Mouse (Mus musculus) kidney, postnatal 36 days (tissue): ENCODE data around the gene Adam11.

ENCODE experiments used
- DNase-seq, 2 experiments: peaks; one replicate each; pipeline ENCODE4 v3.0.0; 2021 to 2022; ENCODE audit warnings: mixed read lengths in 2 of 2

Gene Adam11

DNA sequence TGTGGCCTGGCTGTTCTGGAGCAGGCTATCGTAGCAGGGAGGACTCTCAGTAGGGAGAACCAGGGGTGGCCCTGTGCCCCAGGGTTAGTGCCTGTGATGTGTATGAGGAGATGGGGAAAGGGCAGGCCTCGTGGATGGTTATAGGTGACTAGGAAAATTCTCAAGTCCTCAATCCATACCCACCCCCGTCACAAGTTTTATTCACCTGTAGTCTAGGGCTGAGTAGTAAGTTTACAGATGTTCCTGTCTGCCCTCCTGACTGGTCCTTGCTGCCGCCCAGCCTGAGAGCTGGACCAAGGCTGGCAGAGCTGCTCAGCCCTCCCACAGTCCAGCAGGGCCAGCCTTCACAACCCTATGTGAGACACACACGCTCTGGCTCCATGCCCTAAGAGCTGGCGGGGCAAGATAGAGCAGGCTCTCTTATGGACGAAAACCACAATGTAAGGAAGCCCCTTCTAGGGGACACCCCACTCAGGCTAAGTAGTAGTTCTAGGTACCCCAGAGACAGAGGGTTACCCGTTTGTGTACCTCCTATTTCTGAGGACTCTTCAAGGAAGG is 17.9 kb downstream of the Adam11 start:
- no peak for DNase-seq

DNA sequence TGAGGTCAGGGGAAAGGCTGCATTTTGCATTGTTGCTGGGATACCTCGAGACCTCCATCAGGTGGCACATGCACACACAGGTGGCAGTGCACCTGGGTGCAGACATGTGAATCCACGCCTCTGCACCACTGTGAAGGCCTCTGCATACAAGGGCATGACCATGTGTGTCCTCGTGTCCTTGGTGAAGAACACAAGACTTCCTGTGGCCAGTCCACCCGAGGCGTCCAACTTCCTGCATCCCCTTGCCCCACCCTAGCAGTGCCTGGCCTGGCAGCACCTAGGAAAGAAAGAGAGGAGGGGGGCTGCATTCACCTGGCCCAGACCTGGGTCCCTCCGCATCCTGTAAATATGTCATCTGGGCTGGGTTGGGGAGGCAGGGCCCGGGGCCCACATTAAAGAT is 18.6 kb downstream of the Adam11 start:
- peak; percentile 17 to 40 for DNase-seq

DNA sequence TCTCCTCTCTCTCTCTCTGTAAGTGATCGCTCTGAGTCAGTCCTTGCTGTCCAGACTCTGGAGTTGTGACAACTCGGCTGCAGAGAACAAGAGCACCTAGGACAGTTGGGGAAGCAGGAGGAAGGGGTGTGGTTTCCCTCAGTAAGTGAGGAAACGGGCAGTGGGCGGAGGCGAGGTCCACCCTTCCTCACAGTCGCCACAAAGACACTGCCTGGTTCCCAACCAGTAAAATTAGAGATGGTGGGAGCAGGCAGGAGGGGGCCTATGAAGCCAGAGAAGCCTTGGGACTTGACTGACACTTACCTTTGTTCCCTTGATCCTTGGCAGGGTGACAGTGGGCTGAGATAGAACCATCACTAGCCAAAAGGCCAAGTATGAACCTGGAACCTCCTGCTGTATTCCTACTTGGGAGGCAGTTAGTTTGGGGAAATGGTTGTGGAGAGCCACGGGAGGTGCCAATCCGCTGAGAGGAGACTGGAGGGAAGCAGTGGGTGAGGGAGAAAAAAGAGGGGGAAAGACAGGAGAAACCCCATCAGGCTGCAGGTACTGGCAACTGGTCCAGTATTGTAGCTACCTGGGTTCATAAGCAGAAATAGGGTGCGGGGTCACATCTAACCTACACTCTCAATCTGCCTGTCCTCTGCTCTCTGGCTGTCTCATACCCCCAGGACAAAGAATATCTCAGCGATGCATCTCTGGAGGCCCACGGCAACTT is 19.2 kb downstream of the Adam11 start:
- DNase-seq, result peak; percentile 71 to 86

- DNase-seq, result peak in 1 of 2 experiments; percentile 13
Measured at GRCm38 (mm10) chr11:102780986-102781351, 19.7 kb downstream of the Adam11 start.

DNA sequence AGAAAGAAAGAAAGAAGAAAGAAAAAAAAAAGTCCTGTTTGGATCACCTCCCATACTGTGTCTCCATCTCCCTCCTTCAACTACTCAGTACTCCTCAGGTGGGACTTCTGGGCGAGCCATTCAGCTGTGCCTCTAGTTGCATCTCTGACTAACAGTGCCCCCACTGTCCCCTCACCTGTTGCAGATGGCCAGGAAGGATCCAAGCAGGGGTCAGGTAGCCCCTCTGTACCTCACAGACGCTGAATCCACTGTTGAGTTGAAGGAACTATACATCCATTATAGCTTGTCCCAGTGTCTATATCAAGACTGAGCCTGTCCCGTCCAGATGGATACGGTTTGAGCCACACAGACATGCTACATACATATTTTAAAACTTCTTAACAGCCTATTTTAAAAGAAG is 20.3 kb downstream of the Adam11 start:
- DNase-seq, result no peak

DNA sequence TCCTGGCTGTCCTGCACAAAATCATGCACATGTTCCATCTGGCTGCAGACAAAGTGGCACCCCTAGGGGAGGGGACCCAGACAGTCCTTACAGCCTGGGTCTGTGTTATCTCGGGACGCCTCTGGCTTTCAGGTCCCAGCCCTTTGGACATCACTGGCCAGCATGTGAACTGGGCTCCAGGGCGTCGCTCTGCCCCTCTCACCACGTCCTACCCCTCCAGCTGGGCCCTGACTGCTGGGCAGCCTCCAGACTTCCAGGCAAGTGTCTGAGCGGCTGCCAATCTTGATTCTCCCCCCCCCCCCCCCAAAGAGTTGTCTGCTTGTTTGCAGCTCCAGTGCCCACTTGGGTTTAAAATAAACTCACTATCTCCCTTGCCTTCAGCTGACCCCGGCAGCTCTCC is 22.2 kb downstream of the Adam11 start:
- DNase-seq, result no peak

- no peak for DNase-seq
Measured at GRCm38 (mm10) chr11:102787688-102788177, 26.5 kb downstream of the Adam11 start.

DNA sequence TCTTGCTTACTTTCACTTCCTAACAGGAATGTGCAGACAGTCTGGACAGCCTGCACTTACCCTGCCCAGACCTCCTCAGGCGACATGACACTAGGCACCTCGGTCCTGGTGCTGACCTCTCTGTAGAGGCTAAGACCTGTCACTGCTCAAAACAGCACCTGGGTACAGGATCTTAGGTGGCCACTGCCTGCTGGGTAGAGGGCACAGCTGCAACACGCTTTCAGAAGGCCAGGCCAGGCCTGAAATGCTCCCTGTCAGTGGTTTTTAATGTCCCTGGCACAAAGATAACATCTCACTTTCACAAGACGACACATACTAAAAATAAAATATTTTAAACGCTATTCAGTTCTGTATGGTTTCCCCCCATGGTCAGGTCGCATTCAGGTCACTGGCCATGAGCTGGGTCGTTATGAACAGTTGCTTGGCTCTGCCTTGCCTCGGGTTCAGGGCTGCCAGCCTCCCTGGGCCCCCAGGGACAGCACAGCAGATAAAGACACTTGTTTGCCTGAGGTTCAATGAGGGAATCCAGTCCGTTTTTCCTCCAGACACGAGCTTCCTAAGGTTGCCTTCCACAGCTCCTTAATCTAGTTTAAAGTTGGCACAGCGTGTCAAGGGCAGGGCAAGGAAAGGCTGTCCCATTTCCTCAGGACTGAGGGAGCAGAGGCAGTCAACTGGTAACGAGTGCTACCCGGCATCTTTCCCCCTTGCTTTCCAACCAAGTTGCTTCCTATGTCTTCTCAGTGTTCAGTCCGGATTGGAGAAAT is 30.6 kb downstream of the Adam11 start:
- peak; percentile 14 to 22 for DNase-seq

DNA sequence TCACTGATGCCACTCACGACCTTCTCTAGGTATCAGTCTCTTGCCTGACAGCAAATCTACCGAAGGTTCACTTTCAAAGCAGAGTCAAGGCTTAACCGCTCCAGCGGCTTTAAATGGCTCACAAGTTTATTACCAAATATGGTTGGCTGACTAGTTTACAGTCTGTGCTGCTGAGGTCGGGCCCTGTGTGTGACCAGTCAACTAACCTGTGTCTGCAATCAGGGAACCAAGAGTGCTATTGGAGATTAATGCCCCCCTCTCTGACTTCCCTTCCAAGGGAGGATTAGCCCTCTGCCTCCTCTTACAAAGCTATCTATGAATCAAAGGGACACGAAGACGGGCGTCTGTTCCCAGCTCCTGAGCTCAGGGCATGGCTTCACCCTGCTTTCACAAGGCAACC is 32.9 kb downstream of the Adam11 start:
- no peak for DNase-seq

GRCm38 (mm10) chr11:102803453-102803852 is 42.2 kb downstream of the Adam11 start:
- DNase-seq, result no peak

DNA sequence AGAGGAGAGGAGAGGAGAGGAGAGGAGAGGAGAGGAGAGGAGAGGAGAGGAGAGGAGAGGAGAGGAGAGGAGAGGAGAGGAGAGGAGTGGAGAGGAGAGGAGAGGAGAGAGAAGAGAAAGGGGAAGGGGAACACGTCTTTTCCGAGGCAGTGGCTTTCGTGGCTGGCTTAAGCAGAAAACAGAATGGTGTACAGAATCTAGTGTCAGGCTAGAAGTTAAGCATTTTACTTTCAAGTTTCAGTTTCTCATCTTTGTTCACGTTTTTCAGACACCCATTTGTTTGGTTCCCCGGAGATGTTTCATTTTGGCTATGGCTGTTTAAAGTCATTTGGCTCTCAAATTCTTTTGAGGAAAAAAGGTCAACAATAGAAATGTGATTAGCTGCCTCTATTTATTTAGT is 47.0 kb downstream of the Adam11 start:
- DNase-seq, result no peak

DNA sequence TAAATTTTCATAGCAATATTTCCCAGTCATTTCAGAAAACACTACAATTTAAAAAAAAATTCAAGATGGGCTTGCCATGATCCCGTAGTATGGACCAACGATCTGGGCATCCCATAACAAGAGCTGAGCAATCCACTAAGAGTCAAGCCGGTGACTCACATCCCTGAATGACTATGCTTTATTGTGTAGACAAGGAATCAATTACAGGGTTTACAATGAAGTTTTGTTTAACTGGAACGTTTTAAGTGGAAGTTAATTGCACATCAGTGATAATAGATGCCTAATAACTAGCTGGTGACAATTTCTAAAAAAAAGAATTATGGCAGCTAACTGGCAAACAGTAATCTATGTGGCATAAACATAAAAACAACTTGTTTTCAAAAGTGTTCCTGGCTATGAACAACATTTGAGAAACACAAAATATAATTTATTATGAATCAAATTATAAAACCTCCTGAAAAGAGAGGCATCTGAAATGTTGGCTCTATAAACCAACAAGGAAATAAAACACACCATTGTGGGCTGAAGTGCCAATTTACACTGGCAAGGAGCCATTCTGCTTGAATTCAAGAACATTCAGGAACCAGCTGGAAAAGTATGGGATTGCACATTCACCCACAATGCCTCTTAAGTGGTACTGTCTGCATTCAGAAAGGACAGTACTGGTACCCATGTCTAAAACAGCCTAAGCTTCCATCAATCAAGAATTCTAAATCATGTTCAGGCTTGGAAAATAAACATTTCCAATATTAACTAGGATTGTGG is 49.7 kb downstream of the Adam11 start:
- no peak for DNase-seq

DNA sequence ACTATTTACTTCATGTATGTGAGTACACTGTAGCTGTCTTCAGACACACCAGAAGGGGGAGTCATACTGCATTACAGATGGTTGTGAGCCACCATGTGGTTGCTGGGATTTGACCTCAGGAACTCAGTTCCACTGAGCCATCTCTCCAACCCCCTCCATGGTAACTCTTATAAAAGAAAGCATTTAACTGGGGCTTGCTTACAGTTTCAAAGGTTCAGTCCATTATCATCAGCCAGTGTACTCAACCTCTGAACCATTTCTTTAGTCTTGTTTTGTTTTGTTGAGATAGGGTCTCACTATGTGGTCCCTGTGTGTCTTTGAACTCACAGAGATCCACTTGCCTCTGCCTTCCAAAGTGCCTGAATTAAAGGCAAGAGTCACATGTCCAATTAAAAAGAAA is 53.6 kb downstream of the Adam11 start:
- no peak for DNase-seq

- peak in 1 of 2 experiments; percentile 49 for DNase-seq
Measured at GRCm38 (mm10) chr11:102818121-102819020, 57.1 kb downstream of the Adam11 start.

DNA sequence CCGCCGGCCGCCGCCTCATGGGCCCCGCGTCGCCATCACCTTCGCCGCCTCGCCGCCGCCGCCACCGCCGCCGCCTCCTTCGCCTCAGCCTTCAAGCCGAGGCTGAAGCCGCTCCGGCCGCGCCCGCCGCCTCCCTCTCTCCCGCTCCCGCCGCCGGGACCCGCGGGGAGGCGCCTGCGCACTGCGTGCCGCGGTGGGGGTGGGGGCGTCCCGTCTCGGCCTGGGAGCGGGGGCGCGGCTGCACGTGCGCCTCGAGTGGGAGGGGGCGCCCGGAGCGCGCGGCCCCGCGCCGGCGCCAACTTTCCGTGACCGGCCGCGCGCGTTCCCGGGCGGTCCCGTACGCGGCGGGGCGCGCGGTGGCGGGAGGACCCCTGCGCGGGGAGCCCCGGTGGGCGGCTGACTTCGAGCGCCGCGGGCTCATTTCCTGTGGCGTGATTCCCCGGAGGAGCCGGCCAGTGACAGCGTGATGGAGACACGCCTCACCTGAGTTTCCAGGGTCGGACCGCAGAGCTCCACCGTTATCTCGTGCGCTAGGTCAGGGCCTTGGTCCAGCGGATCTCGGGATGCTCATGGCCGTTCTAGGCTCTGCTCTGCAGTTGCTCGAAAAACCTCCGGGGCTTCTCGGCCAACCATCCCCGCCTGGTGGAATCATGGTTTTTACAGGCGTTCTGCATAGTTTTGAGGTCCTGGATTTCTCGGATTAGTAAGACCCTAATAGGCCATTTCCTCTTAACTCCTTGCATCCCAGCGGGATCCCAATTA is 58.0 kb downstream of the Adam11 start, which contains the start of gene Gjc1:
Gene Gjc1, minus strand, starts transcription at position 680 of the 762 bp plus-strand sequence.
- DNase-seq, result peak; percentile 46 to 78

DNA sequence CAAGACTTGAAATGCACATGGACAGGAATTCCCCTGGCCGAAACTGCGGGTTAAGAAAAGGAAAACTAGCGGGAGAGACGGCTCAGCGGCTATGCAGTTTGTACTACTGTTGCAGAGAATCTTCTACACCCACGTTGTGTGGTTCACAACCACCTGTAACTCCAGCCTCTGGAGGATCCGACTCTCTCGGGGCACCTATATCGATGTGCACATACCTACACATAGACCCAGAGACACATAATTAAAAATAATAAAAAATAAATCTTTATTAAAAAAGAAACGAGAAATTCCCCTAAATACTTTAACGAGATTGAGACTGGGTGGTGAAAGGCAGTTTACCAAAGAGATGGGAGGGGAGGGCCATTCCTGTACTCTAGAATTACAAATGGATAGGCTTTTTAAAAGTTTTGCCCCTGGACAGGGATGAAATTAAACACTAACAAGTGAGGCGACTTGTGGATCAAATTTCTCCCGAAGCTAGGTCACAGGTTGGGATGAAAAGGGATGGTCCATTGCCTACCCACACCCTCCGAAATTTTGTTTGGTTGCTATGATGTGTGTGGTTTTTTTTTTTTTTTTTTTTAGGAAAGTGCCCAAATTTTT is 58.6 kb downstream of the Adam11 start:
- DNase-seq, result no peak

- DNase-seq, result no peak
Measured at GRCm38 (mm10) chr11:102820432-102820831, 59.2 kb downstream of the Adam11 start.

- DNase-seq, result peak in 1 of 2 experiments; percentile 22
Measured at GRCm38 (mm10) chr11:102821231-102821630, 60.0 kb downstream of the Adam11 start.

DNA sequence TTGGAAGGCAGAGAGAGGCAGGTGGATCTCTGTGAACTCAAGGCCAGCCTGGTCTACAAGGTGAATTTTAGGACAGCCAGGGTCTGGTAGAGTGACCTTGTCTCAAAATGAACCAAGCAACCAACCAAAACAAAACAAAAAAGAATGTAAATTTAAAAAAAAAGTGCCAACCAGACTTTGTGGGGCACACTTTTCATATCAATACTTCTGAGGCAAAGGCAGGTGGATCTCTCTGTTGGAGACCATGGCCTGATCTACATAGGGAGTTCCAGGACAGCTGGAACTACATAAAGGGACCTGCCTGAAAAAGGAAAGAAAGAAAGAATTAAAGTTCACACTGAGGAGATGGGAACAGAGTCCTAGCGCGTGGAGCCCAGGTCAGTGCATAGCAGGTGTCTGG is 65.2 kb downstream of the Adam11 start:
- no peak for DNase-seq

DNA sequence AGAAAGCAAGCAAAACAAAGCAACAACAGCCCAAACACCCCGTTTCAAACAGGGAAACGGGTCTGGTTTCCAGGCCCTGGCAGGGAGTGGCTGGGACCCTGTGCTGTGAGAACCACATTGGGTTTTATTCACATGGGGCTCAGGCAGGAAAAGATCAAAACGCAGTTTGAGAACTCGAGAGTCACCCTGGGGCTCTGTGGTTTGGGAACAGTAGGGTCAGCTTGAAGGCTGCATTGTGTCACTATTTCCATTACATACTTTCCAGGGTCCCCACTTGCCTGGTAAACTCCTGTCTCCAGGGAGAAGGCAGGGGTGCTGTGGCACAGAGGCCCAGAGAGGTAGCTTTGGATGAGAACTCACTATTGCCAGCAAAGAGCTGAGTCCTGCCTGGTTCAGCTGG is 65.9 kb downstream of the Adam11 start:
- no peak for DNase-seq
